Mouse (Mus musculus): Measurements from ENCODE around the gene Cox14.
"Not testable (repeated sequence)": the region's sequence is repeated elsewhere in the genome, so short reads cannot be mapped to it uniquely, and the experiment has no call there.

Cox14 gene

DNA sequence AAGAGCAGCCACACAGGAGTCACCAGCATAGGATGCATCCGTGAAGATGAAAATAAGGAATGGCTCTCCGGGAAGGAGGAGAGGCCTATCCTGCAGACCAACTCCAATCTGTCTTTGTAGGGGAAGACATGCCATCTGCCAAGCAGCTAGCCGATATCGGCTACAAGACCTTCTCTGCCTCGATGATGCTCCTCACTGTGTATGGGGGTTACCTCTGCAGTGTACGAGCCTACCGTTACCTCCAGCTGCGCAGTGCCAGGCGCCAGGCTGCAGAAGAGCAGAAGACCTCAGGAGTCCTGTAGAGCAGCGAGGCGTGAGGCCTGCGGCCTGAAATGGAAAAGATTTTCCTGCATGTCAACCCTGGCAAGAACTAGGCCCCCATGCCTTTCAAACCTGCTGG is 2.1 kb downstream of the Cox14 start:
- DNase-seq = no peak

GRCm38 (mm10) chr15:99728211-99728610 is 2.8 kb downstream of the Cox14 start:
- DNase-seq = no peak

DNA sequence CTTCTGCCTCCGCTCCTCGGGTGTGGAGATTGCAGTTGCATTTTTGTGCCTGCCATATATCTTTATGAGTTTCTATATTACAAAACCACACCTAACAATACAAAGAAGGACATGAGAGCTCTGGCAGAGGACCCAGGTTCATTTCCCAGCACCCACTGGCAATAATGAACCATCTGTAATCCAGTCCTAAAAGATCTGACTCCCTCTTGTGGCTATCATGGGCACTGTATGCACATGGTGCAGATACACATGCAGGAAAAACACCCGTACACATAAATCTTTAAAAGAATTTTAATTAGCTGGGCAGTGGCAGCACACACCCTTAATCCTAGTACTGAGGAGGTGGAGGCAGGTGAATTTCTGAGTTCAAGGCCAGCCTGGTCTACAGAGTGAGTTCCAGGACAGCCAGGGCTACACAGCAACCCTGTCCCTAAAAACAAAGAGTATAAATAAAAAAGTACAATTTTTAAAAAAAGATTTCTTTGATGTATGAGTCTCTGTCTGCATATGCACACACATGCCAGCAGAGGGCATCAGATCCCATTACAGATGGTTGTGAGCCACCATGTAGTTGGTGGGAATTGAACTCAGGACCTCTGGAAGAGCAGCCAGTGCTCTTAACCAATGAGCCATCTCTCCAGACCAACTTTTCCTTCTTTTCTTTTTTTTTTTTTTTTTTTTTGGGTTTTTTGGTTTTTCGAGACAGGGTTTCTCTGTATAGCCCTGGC is 3.8 kb downstream of the Cox14 start:
- DNase-seq = no peak

GRCm38 (mm10) chr15:99731167-99731566 is 5.7 kb downstream of the Cox14 start:
- no peak for DNase-seq

DNA sequence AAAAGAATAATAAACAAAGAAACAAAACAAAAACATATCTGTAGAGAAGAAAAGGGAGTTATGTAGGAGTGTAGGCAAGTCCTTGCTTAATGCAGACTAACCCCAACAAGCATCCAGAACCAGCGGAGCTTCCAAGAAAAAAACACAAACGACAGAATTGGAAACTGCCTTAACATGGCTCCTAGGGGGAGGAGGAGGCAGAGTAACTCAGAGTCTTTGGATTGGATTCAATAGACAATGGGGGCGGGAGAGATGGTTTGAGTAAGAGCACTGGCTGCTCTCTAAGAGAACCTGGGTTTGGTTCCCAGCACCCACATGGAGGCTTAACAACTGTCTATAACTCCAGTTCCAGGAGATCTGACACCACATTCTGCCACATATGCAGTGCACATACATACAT is 6.3 kb downstream of the Cox14 start:
- DNase-seq = no peak

GRCm38 (mm10) chr15:99733186-99733585 is 7.8 kb downstream of the Cox14 start:
- DNase-seq = no peak

DNA sequence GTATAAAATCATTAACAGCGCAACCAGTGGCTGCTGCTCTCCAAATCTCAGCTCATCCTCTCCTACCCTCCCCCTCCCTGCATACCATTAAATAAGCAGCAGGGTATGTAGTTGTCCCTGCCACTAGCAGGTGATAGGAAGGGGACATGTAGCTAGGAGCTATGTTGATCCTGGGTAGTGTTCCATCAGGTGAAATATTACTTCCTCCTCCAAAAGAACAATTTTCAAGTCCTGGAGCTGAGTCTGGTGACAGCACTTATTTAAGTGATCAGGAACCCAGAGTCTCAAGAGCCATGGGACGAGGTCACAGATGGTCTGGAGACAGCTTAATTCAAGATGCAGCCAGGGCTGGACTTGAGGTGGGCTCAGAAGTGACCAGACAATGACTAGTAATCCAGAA is 10.2 kb downstream of the Cox14 start:
- DNase-seq = no peak

- DNase-seq = no peak
Observed at GRCm38 (mm10) chr15:99736675-99737074, 11.3 kb downstream of the Cox14 start.

- no peak for DNase-seq
Observed at GRCm38 (mm10) chr15:99740229-99740628, 14.8 kb downstream of the Cox14 start.

DNA sequence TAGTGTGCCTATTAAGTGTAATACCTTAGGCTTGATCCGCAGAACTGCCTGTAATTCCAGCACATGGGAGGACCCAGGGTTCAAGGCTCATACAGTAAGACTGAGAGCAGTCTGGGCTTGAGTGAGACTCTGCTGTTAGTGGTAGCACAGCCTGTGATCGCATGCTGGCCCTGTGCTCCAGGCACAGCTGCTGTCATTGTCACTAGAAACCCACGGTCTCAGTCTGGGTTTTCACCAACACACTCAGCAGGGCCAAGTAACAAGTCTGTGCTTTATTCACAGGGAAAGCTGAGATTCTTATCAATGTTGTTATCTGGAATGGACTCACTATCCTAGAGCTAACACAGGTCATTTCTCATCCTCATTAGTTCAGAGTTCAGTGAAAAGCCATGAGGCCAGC is 28.8 kb downstream of the Cox14 start:
- no peak for DNase-seq

DNA sequence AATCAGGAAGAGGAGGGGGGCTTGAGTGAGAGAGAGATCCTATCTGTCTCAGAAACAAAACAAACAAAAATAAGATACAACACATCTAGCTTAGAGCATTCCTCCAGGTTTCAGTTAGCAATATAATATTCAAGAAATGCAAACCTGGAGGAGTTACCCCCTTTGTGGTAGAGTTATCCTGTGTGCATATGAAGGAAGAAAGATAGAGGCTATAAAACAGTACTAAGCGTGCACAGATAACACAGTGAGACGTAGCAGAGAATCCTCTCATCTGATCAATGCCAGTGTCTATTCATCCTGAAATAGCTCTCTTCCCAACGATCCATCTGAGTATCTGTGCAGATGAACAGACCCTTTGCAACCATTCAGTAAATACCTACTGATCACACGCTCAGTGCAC is 42.0 kb downstream of the Cox14 start:
- DNase-seq = no peak

GRCm38 (mm10) chr15:99768761-99769160 is 43.3 kb downstream of the Cox14 start:
- no peak for DNase-seq

DNA sequence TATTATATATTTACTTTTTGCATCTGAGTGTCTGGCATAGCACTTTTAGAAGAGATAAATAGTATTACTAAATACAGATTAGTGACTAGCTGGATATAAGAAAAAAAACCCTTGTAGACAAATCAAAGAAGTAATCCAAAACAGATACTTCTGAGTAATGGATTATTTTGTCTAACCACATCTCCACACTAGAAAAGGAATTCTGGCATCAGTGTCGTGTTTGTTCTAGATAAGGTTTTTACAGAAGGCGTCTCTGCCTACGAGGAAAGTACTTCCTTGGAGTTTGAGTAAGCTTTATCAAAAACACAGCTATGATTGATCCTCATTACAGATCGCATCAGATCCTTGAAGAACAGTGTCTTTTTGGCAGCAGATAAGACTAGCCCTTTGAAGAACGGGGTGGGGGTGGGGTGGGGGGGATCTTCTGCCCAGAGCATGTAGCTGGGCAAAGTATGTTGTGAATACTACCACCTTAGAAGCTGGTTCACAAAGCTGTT is 45.6 kb downstream of the Cox14 start:
- no peak for DNase-seq

DNA sequence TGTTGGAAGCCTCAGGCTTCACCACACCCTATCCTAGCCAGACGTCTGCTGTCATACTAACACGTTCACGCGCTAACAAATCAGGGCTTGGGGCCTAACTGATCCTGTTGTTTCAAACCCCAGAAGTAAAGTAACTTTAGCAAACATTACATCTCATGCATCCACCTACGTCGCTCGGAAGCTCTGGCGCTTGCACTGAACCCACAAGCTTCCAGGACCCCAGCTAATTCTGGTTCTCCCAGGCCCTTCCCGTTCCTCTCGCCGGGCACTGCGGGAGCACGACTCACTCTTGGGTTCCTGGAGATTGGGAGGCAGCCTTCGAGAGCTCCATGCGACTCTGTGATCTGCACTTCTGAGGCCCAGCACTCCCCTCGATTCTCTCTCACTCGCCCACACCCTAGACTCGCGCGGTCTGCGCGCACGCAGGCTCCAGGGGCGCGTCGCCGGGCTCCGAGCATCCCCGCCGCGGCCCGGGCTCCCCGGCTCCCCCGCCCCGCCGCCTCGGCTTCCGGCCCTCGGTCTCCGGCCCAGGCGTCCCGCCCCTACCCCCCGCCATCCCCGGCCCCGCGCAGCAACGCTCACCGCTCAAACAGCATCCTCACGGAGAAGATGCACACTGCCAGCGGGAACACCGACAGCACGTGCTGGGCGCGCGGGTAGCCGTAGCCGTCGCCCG is 46.3 kb downstream of the Cox14 start:
- DNase-seq = no peak

DNA sequence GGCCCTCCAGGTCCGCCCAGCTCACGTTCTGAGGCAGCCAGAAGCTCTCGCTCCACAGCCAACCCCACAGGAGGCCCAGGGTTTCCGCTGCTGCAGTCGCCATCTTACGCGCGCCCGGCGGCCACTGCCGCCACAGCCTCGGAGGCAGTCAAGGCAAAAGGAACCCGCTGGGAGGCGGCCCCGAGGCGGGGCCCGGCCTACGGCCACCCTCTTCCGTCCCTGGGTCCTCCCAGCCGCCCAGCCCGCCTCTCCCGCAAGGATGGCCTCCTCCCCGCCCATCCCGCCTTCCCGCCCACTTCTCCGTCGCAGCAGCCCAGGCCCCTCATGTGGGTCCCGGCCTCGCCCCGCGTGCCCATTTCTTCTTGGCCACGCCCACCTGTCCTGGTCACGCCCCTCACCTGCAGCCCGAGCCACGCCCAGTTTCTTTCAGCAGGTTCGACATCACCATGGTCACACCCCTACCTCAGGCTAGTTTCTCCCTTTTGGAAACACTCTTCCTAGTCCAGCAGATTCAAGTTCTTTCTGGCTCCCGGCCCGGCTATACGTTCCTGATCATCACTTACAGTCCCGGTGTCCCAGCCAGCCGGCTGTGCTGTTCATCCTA is 47.0 kb downstream of the Cox14 start:
- DNase-seq = peak; percentile 92

- DNase-seq = not testable (repeated sequence)
Observed at GRCm38 (mm10) chr15:99772881-99772924, 47.3 kb downstream of the Cox14 start, which contains the start of gene Cers5. Gene Cers5 (minus strand): TSS chr15:99772885.

GRCm38 (mm10) chr15:99772925-99773324 is 47.5 kb downstream of the Cox14 start:
- DNase-seq = no peak
